Mouse (Mus musculus) frontal cortex, adult (tissue): Measurements from ENCODE around the gene Pou4f1.
"Not testable (repeated sequence)": the region's sequence is repeated elsewhere in the genome, so short reads cannot be mapped to it uniquely, and the experiment has no call there.

Source experiments
- ATAC-seq: cut with Nextera tagmentation; 2 replicates; pipeline ENCODE4 v1.9.2; 2017; ENCODE audit warnings: mild to moderate bottlenecking, moderate library complexity, mixed read lengths; ENCODE audit not compliant: low TSS enrichment

The Pou4f1 gene

DNA sequence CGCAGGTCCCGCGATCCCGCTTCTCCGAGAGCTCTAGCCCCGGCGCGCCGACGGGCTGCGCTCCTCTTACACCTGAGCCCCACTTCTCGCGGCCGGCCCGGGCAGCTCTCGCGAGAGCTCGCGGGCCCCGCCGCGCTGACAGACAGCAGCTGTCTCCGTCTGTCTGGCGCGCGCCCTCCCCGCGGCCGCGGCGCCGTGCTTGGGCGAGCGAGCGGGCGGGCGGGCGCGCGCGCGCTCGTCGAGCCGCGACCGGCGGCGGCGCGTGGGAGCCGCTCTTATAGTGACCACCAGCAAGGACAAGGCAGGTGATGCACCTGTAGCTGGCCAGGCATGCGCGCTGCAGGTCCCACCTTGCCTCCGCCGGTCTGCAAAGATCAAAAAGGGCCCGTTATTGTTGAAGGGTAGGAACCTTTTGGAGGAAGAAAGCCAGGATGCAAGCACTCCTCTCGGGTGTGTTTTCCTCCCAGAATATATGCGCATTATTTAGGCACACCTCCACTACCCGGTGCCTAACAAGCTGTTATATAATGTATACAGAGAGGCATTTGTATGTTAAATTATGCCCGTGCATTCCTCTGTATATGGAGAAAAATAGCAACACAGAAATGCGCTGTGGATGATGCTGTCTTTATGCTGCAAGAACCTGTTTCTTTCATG, at the start of gene Pou4f1:
Gene Pou4f1 (minus strand): TSS at position 34 of the 657 bp plus-strand sequence.
- peak; percentile 67 for ATAC-seq

DNA sequence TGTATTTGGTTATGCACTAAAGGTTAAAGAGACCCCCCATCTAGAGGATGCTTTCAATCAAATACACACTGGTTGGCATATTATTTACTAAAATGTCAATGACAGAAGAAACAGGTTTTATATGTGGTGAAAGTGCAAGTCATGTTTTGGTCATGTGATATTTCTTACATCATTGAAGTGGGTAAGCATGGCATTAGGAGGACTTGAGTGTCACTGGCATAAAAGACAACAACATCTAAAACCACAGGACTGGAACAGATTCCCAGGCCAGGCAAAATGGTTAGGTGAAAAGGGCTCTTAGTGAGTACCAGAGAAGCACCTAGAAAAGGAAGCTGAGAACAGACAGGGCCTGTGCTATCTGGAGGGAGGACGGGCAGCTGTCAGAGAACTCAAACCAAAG, 43.9 kb upstream of the Pou4f1 start:
- ATAC-seq: no peak

DNA sequence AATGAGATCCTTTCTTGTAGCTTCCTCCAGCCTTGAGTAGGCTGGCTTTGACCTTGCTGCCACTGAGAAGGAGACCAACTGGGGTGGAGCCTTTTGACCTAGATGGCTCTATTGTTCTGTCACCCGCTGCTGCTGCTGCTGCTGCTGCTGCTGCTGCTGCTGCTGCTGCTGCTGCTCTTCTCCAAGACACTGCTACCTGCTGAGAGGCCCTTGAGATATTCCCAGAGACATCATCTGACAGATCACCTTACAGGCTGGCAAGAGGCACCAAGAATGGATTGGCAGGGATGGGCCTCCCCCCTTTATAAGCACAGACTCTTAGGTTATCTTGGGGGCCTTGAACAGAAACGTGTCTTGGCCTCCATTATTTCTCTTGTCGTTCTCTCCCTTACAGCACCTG, 35.0 kb upstream of the Pou4f1 start:
- not testable (repeated sequence) for ATAC-seq

DNA sequence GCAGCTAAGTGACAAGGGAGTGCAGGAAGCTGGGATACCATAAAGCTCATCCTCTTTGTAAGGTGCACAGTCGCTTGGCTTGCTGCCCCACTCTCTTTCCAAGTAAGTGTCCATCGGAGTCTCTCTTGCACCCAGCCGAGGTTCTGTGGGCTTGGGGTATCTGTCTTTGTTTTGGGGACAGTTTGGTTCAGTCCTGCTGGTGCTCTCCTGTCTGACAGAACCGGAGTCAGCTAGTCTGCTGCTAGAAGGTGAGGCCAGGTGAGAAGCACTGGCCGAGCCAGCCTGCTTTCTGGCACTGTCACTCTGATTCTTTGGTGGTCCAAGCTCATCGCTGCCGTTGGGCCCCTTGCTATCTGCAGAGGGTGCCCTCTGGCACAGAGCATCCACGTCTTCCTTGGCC, 12.0 kb upstream of the Pou4f1 start:
- no peak for ATAC-seq

DNA sequence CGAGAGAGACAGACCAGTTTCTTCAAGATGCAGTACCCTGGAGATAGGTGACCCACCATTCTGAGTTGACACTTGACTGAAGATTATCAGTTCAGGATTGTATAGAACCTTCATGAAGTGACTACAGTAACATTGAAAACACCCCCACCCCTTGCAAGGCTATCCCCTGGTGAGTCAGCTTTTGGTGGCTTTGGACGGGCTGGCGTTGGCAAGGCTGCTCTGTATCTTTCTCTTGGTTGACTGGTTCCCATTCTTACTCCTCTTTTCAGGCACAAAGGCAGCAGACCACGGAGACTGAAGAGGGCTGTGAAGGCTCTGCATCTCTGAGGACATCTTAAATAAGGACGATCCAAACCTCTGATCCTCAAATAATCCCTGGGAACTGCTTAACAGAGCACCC, 10.8 kb upstream of the Pou4f1 start:
- no peak for ATAC-seq

DNA sequence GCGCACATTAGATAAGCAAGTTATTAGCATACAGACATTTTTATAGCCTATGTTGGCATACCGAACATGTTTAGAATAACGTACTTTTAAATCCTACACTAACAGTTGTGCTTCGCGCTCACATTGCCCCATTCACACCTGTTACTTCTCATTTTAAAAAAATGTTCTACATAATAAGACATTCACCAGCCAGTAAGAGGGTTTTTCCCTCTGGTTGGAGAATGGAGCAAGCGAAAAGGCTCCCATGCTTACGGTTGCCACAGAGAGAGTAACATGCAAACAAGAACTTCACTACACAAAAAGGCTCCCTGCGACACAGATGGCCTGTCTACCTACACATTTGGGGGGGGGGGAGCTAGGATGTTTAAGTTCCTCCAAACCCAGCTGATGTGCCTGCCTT, 9.8 kb upstream of the Pou4f1 start:
- ATAC-seq: no peak

DNA sequence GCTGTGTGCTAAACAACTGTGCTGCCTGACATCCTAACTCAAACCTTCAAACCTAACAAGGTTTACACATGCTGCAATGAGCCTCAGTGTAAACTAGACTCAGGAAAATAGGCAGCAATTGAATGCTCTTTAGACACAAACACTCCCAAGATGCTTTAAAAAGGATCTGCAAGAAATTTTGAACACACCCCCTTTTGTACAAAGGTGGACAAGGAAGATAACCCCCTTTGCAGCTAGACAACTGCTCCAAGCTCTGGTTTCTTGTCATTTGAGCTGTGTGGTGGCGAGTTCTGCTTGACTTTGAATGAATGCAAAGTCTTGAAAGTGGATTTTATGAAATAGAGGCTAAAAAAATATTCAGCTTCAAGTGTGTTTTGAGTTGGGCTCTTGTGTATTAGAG, 7.6 kb upstream of the Pou4f1 start:
- ATAC-seq: no peak

DNA sequence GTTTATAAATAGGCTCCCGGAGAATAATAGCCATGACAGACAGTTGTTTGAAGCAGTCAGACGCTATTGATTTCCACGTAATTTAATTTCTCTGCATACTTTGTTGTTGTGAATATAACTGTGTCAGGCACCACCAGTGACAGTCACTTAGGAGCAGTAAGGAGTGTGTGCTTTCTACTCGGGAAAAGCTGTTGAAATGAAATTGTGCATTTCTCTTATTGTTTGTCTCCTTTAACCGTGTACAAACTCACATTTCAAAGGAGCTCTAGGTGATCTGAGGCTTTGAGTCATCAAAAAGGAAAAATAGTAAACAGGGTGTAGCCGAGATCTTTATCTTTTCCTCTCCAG, 798 bp upstream of the Pou4f1 start:
- ATAC-seq: no peak

DNA sequence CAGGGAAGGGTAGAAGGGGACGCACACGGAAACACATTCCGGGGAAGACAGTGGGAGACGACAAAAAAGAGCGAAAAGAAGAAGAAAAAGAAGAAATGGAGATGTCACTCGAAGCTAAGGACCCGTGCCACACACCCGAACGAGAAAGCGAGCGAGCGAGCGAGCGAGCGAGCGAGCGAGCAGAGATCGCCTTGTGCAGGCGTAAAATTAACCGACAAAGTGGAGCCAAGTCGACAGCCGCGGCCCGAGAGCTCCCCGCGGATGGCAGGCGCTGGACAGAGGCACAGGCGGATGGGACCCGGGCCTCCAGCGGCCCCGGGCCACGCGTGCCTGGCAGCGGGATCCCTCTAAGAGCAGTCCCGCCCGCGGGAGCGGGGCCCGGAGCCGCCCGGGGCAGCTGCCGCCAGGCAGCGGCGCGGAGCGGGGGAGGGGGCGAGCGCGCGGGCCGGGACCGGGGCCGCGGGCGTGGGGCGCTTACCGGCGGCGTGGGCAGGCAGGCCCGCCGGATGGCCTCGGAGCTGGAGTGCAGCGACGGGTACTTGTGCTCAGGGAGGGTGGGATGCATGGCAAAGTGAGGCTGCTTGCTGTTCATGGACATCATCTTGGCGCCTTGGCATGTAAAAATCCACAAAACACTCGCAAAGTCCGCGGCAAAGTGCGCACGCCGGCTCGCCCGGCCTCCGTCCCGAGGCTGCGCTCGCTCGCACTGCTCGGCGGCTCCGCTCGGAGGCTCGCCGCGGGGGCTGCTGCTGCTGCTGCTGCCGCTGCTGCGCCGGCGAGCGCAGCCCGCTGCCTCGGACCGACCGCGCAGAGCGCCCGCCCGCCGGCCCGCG, 450 bp downstream of the Pou4f1 start:
- peak; percentile 45 for ATAC-seq

DNA sequence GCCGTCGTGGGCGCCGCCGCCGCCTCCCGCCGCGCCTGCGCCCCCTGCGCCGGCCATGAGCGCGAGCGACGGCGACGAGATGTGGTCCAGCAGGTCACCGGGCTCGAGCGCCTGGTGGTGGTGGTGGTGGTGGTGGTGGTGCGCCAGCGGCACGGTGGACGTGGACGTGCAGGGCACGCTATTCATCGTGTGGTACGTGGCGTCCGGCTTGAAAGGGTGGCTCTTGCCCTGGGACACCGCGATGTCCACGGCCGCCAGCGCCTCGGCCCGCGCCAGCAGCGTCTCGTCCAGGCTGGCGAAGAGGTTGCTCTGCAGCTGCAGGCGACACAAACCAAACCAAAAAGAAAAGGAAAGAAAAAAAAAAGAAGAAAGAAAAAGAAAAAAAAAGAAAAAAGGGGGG, 1.2 kb downstream of the Pou4f1 start:
- no peak for ATAC-seq

DNA sequence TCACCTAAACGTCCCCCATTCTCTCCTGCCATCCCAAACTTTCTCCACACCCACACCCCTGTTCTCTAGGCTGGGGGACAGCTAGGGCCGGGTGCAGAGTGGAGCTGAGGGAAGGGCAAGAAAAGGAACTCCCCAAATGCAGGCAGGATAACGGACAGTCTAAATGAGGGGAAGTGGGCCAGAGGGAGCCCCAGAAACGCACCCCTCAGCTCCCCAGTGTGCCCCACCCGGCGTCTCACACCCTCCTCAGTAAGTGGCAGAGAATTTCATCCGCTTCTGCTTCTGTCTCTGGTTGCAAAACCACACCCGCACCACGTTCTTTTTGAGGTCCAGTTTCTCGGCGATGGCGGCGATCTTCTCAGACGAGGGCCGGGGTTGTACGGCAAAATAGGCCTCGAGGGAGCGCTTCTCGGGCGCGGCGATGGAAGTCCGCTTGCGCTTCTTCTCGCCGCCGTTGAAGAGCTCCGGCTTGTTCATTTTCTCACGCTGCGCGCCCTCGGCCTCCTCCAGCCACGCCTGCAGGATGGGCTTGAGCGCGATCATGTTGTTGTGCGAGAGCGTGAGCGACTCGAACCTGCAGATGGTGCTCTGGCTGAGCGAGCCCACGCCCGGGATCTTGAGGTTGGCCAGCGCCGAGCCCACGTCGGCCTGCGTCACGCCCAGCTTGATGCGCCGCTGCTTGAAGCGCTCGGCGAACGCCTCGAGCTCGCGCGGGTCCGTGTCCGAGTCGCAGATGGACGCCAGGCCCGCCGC, 2.1 kb downstream of the Pou4f1 start:
- ATAC-seq: no peak

DNA sequence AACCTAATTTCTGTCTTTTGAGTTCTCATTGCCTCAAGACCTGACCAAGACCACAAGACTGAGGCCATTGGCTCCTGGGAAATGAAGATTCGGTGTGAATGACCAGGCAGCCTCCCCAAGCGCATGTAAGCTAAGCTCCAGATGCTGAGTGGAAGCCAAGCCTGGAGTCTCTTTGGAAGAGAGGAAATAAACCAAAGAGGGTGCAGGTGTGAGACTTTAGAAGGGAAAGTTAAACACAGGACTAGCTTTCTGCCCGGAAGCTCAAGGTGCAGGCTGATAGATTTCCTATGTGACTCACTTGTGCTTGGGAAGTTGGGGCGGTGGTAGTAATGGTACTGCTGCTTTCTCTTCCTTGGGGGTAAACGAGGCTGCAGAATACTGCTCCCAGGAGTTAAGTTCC, 3.0 kb downstream of the Pou4f1 start:
- ATAC-seq: no peak

DNA sequence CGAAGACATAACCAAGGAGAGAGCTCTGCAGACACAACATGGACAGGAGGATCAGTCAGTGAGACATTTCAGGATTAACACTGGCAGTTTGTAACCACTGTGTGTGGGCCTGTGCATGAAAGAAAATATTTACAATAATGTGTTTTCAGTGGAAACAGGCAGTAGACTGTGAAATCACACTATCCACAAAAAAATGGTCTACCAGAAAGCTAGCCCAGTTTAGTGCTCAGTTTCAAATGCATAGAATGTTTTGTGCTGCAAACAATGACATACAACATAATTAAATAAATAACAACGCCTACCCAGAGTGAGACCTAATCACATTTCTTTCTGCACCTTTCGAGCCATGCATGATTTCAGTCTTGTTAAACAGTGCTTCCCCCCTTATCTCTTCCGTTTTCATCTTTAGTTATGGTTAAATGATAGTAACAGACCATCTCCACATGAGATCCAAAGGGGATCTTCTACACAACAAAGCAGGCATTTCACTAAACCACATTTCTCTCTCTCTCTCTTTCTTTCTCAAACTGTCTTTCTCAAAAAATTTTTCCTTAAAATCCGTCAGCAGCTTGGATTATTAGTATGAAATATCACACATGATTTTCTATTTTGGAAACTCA, 4.1 kb downstream of the Pou4f1 start:
- no peak for ATAC-seq

DNA sequence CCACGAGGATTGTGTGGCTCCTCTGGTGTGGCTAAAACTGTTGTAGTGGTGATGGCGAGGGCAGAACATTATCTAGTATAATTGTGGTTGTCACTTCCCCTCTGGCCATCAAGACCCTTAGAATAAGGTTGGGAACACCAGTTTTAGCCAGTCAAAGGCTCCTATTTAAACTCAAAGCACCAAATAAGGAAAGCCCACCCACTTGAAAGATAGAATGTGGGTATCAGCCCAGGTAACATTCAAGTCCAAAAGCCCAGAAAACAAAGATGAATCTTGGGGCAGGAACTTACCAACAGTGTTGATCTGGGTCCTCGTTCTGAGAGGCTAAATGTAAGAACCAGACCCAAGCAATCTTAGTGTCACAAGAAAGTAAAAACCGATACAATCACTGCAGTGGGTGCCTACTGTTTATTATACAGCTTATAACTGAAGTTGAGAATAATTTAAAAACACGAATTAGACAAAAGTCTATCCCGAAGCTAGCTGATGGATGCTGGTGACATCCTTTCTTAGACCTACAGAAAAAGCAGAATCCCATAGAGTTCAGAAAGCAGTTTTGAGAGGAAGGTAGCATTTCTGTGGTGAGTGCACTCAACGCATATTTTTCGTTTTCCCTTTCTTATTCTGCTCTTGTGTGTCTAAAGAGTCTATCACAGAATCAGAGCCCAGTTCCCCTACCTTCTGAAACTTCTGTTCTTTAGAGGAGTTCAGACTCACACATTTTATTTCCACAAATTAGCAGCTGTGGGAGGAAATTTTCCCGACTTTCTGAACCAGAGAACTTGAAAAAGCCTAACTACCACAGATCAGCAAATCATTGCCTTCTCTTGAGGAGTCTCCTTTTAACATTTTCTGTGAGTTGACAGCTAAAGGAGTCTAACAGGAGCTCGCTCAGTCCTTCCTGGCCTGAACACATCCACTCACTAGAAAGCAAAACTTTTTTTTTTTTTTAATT, 6.2 kb downstream of the Pou4f1 start:
- no peak for ATAC-seq

DNA sequence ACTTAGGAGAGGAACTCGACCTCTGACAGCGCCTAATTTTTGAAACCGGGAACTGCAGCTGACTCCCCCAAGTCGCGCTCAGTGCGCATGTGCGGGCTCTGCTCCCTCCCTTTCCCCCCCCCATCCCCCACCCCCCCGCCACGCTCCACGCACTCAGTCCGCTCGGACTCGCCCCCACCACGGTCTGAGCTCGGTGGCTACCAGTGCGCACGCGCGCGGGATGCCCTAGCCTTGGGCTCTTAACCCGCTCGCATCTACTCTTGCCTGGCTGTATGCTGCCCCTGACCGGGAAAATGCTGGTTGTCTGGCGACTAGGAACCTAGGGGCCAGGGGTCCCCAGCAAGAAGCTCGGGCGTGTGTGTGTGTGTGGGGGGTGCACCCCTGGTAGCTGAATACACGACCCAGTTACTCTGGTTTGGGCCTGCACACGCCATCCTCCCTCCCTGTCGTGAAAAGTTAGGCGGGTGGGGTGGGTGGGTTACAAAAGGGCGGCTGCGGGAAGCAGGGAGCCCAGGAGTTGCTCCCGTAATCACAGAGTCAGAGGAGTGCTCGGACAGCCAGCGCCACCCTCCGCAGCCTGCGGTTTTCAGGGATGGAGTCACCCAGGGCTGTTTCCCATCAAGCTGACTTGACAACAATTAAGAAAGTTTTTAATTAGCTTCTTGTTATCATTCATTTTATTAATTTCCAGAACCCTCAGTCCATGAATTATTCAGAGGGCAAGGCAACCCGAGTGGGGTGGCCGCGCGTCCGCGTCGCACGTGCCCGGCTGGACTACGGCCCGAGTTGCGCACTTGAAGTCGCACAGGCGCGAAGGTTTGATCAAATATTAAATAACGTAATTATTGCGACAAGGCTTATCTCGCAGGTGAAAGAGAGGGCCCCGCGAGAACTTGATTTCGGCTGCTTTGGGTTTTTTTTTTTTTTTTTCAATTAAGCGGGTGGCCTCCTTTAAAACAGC, 7.2 kb downstream of the Pou4f1 start:
- no peak for ATAC-seq

DNA sequence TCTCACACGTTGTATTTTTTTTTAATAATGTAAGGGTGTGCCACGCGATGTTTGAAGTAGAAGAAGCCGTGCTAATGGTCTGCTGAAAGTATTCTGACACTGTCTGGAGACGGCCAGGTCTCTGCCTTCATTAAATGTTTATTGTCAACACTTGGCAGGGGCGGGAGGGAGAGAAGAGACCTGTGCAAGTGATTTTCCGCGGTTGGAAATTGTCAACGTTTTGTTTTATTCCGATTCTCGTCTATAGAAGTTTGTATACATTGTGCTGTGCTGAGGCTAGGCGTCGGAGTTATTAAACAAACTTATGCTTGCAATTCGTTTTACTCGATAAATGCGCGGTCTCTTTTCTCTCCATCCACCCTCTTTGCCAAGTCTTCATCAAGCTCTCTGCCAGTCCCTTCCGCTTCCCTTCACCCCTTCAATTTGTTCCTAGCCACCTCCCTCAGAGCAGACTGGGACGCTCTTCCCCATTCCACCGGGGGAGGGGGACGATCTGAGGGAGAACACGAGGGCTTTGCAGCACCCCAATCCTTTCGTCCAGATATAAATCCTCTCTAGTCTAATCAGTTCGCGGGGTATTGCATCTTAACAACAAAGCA, 8.2 kb downstream of the Pou4f1 start:
- no peak for ATAC-seq

DNA sequence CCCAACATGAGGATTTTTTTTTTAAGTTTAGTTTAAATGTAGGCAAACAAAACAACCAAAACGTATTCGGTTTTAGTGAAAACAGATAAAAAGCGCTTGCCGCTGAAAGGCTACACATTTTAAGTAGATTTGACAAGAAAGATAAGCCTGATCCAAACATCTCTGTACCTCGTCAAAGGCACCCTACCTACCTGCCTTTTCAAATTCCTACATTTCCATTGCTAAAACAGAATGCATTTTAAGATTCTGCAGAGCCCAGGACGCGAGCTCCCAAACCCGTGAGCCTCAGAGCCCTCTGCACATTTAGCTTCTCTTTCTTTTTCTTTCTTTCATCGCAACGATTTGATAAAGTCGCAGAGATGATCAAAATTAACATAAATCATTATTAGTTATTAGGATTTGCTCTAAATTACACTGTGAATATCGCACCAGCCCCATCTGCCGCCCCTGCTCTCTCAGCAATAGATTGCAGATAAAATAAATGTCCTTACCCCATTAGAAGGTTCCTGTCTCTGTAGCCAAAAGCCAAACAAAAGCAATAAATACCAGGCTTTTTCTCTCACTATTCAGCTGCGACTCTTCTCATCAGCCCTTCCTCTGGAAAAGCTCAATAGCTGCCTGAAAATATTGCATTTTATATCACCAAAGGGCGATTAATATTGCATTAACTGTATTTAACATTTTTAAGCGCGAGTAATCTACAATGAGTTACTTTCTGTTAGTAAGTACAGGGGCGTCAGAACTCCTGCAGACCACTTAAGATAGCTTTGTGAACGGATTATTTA, 8.9 kb downstream of the Pou4f1 start:
- ATAC-seq: no peak

DNA sequence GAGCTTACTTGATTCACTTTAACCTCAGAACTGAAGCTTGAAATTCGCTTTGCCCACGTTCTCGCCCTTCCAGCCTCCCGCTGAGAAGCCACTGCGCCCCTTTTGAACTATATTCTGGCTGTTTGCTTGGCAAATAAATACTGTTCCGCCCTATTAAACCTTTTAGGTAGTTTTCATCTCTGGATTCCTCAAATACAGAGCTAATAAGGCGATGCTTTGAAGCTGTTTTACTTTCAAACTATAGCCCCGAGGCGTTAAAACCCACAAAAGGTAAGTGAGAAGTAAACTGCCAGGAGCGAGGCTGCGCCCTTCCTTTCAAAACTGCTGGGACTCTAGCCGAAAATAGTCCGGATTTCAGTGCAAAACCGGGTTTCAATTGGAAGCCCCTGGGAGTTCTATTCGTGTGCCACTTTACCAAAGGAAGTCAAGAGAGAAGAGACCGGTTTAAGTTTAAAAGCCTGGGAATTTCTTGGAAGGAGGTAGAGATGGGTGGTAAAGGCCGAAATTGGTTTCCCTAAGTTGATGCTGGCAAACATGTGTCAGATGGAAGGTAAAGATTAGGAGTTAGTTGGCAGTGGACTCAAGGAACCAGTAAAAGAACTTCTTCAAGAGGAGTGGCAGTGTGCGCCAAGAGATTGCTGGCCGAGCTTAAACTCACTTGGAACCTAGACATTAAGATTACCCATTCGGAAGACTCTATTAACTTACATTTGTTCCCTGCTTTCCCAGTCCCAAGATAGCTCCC, 9.7 kb downstream of the Pou4f1 start:
- no peak for ATAC-seq
